Mouse (Mus musculus): ENCODE measurements around the gene Snx9. TPM values are rescaled to one million over a fixed set of nuclear protein-coding genes. Genes with fewer than 3 reads are reported as not detected.

The Snx9 gene
- total and polyA plus RNA-seq, 3 experiments: 12.9 to 22.8 TPM; not detected in 1

DNA sequence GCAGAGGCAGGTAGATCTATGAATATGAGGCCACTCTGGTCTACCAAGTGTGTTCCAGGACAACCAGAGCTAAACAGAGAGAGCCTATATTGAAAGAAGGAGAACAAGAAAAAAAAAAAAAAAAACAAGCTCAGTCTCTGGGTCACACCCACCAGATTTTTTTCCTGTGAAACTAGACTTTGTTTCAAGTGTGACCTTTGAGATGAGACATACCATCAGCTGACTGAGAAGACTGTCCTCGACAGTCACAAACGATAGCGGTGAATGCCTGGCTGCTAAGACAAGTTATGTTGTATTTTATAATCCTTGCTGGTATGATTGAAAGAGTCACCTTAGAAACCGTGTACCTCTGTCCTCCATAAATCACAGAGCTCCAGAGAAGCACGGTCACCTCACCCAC is 45.8 kb upstream of the Snx9 start:
- Histone ChIP-seq H3K27me3 (ENCODE audit: control insufficient read depth in 1 of 2, insufficient read depth in 2 of 2, low read length in 2 of 2) (no peaks in the 10 kb centered on the region), H3K9ac (ENCODE audit: control insufficient read depth, low read depth, low read length, poor library complexity, severe bottlenecking) (no peak overlapping the region), H3K4me3 (ENCODE audit: control insufficient read depth in 1 of 2, insufficient read depth in 1 of 2, low read depth in 2 of 2, low read length in 2 of 2) (no peak overlapping the region), H3K9me3 (replicated peaks; ENCODE audit: insufficient read depth, low read length) (no peaks in the 10 kb centered on the region), H3K4me1 (ENCODE audit: control insufficient read depth in 1 of 2, insufficient read depth in 2 of 2, low read length in 2 of 2) (peaks cover 26 to 65% of the 10 kb centered on the region in 2 experiments), H3K79me2 (ENCODE audit: control insufficient read depth, insufficient read depth, low read length, poor library complexity) (peaks cover 13% of the 10 kb centered on the region), H3K27ac (ENCODE audit: control insufficient read depth, low read depth, low read length) (peak overlapping the region; percentile 75; the same call in 1 of the 2 replicates), H3K36me3 (ENCODE audit: control insufficient read depth in 1 of 2, insufficient read depth in 2 of 2, low read length in 2 of 2) (peaks cover 0 to 57% of the 10 kb centered on the region in 2 experiments; a peak in 2 of 4 replicates)
- no peak for TF ChIP-seq ZKSCAN1 (IDR thresholded peaks at IDR 0.05; ENCODE audit: low read depth, low read length)
- TF ChIP-seq JUND (IDR thresholded peaks at IDR 0.05; ENCODE audit: low read depth, low read length): no peak
- no peak for TF ChIP-seq NRF1 (IDR thresholded peaks at IDR 0.05; ENCODE audit: insufficient read depth, low read depth, low read length, poor library complexity, severe bottlenecking)
- TF ChIP-seq ZNF384 (IDR thresholded peaks at IDR 0.05; ENCODE audit: low read depth, low read length): peak; percentile 58
- DNase-seq (ENCODE audit: low read depth, low spot score): no peak

GRCm38 (mm10) chr17:5795878-5796277 is 45.3 kb upstream of the Snx9 start:
- peak; percentile 94 for DNase-seq (ENCODE audit: low read depth, low spot score)
- no peak overlapping the region for H3K4me3 ChIP-seq (ENCODE audit: control insufficient read depth in 1 of 2, insufficient read depth in 1 of 2, low read depth in 2 of 2, low read length in 2 of 2)
- H3K9ac ChIP-seq (ENCODE audit: control insufficient read depth, low read depth, low read length, poor library complexity, severe bottlenecking): no peak overlapping the region
- no peaks in the 10 kb centered on the region for H3K9me3 ChIP-seq (replicated peaks; ENCODE audit: insufficient read depth, low read length)
- H3K79me2 ChIP-seq (ENCODE audit: control insufficient read depth, insufficient read depth, low read length, poor library complexity): peaks cover 15% of the 10 kb centered on the region
- no peak overlapping the region for H3K27ac ChIP-seq (ENCODE audit: control insufficient read depth, low read depth, low read length)
- peaks cover 0 to 59% of the 10 kb centered on the region in 2 experiments; a peak in 2 of 4 replicates for H3K36me3 ChIP-seq (ENCODE audit: control insufficient read depth in 1 of 2, insufficient read depth in 2 of 2, low read length in 2 of 2)
- H3K27me3 ChIP-seq (ENCODE audit: control insufficient read depth in 1 of 2, insufficient read depth in 2 of 2, low read length in 2 of 2): no peaks in the 10 kb centered on the region
- peaks cover 26 to 66% of the 10 kb centered on the region in 2 experiments for H3K4me1 ChIP-seq (ENCODE audit: control insufficient read depth in 1 of 2, insufficient read depth in 2 of 2, low read length in 2 of 2)
- no peak for TF ChIP-seq MYB (IDR thresholded peaks at IDR 0.05; ENCODE audit: low read depth, low read length)
- no peak for TF ChIP-seq GABPA (IDR thresholded peaks at IDR 0.05; ENCODE audit: low read depth, low read length)
- peak; percentile 97 for TF ChIP-seq ZC3H11A (IDR thresholded peaks at IDR 0.05; ENCODE audit: low read depth, low read length)
- TF ChIP-seq MYC (IDR thresholded peaks at IDR 0.05; ENCODE audit: low read depth, low read length): peak; percentile 68
- TF ChIP-seq RAD21 (IDR thresholded peaks at IDR 0.05; ENCODE audit: low read depth, low read length): peak; percentile 95
- TF ChIP-seq SIN3A (IDR thresholded peaks at IDR 0.05; ENCODE audit: low read length): peak; percentile 78
- peak; percentile 97 for TF ChIP-seq SMC3 (IDR thresholded peaks at IDR 0.05; ENCODE audit: low read depth, low read length)
- peak; percentile 52; the same call in 1 of the 2 replicates for TF ChIP-seq MXI1 (IDR thresholded peaks at IDR 0.05; ENCODE audit: low read depth, low read length)
- TF ChIP-seq TCF12 (IDR thresholded peaks at IDR 0.05; ENCODE audit: low read depth, low read length): peak; percentile 37; the same call in 1 of the 2 replicates
- no peak for TF ChIP-seq POLR2AphosphoS2 (IDR thresholded peaks at IDR 0.05; ENCODE audit: low read length)
- TF ChIP-seq KAT2A (conservative IDR thresholded peaks at IDR 0.05; ENCODE audit: low read depth, low read length): no peak; the same call in 1 of the 2 replicates
- TF ChIP-seq GATA1 (IDR thresholded peaks at IDR 0.05; ENCODE audit: low read depth, low read length): peak; percentile 36; the same call in 1 of the 2 replicates
- no peak for TF ChIP-seq ZKSCAN1 (IDR thresholded peaks at IDR 0.05; ENCODE audit: low read depth, low read length)
- no peak for TF ChIP-seq POLR2A (IDR thresholded peaks at IDR 0.05; ENCODE audit: control insufficient read depth in 1 of 2, insufficient read depth in 1 of 2, low read depth in 1 of 2, low read length in 2 of 2, poor library complexity in 1 of 2)
- TF ChIP-seq TAL1 (IDR thresholded peaks at IDR 0.05; ENCODE audit: low read length): no peak
- TF ChIP-seq POLR2AphosphoS5 (IDR thresholded peaks at IDR 0.05; ENCODE audit: borderline replicate concordance, low read depth, low read length): no peak
- peak in 2 of 3 experiments; percentile 81 to 94; a peak in 5 of 6 replicates for TF ChIP-seq CTCF (IDR thresholded peaks at IDR 0.05 in 2 of 3, conservative IDR thresholded peaks at IDR 0.05 in 1 of 3; ENCODE audit: control insufficient read depth in 1 of 3, insufficient read depth in 1 of 3, low read depth in 2 of 3, low read length in 3 of 3, poor library complexity in 1 of 3, severe bottlenecking in 1 of 3)
- TF ChIP-seq BHLHE40 (IDR thresholded peaks at IDR 0.05; ENCODE audit: borderline replicate concordance, low read depth, low read length): peak; percentile 64; the same call in 1 of the 2 replicates
- TF ChIP-seq ETS1 (IDR thresholded peaks at IDR 0.05; ENCODE audit: low read depth, low read length): peak; percentile 62
- no peak for TF ChIP-seq CHD1 (IDR thresholded peaks at IDR 0.05; ENCODE audit: low read depth, low read length)
- TF ChIP-seq ZMIZ1 (IDR thresholded peaks at IDR 0.05; ENCODE audit: low read depth, low read length): no peak
- TF ChIP-seq ZNF384 (IDR thresholded peaks at IDR 0.05; ENCODE audit: low read depth, low read length): 0 out of 2 replicates have a peak, but pooled peaks have one; percentile 57
- TF ChIP-seq MEF2A (IDR thresholded peaks at IDR 0.05; ENCODE audit: extremely low read depth, insufficient replicate concordance, low read depth, low read length, poor library complexity, severe bottlenecking): no peak
- no peak for TF ChIP-seq MAZ (IDR thresholded peaks at IDR 0.05; ENCODE audit: low read depth, low read length)
- TF ChIP-seq UBTF (IDR thresholded peaks at IDR 0.05; ENCODE audit: borderline replicate concordance, insufficient read depth, low read depth, low read length): no peak
- TF ChIP-seq ELF1 (IDR thresholded peaks at IDR 0.05; ENCODE audit: low read depth, low read length): peak; percentile 76
- no peak for TF ChIP-seq NELFE (IDR thresholded peaks at IDR 0.05; ENCODE audit: low read depth, low read length)
- peak; percentile 62; the same call in 1 of the 2 replicates for TF ChIP-seq RCOR1 (IDR thresholded peaks at IDR 0.05; ENCODE audit: low read depth, low read length)
- TF ChIP-seq CHD2 (IDR thresholded peaks at IDR 0.05; ENCODE audit: low read length): no peak
